Mouse (Mus musculus): ENCODE results near the gene Inpp5d. TPM values are rescaled to one million over a fixed set of nuclear protein-coding genes. Genes with fewer than 3 reads are reported as not detected.
"Not testable (repeated sequence)": the region's sequence is repeated elsewhere in the genome, so short reads cannot be mapped to it uniquely, and the experiment has no call there.

The Inpp5d gene
- total RNA-seq, 2 experiments from 2014 or later, result 73.5 to 104 TPM

DNA sequence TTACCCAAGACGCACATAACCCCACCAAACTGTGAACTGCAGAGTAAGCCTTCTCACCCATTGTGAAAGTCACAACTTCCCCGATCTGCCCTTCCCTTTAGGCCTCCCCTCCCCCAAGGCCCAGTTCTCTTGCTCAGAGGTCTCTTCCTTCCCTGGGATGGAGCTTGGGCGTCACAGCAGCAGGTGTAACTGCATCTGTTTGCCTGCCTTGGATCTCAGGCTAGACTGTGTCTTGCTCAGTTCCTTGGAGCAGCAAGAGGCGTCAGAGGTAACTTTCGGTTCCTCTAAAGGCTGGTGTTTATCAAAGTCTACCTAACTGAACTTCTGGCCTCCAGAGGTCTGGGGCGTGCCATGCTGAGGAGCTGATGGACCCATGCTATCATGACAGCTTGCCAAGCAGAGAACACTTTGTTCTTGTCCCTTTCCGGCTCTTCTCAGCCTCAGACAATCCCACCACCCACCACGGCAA lies 30.5 kb downstream of the Inpp5d start:
- peak; percentile 80 for ATAC-seq (replicated peaks; ENCODE audit: poor library complexity, severe bottlenecking)

GRCm38 (mm10) chr1:87651436-87651835 lies 31.3 kb downstream of the Inpp5d start:
- 0 out of 2 replicates have a peak, but pooled peaks have one; percentile 5 for ATAC-seq (replicated peaks; ENCODE audit: poor library complexity, severe bottlenecking)

- no peak for ATAC-seq (replicated peaks; ENCODE audit: poor library complexity, severe bottlenecking)
Measured at GRCm38 (mm10) chr1:87655101-87655500, 35.0 kb downstream of the Inpp5d start.

DNA sequence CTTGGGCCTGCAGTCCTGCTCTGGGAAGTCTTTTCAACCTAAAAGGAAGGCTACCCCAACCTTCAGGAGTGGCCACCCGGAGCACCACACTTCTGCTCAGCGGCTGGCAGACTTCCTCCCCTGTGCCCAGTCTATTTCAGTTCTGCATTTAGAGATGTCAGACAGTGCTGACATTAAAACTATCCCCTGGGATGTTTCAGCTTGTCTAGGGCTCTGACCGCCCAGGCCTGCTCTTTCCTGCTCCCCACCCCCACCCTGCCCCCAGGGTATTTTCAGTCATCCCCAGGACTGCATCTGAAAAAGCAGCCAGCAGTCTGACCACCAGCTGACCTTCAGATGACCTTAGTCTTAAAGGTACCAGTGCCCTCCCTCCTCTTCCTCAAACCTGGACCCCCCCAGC lies 38.0 kb downstream of the Inpp5d start:
- peak; percentile 59 for ATAC-seq (replicated peaks; ENCODE audit: poor library complexity, severe bottlenecking)

DNA sequence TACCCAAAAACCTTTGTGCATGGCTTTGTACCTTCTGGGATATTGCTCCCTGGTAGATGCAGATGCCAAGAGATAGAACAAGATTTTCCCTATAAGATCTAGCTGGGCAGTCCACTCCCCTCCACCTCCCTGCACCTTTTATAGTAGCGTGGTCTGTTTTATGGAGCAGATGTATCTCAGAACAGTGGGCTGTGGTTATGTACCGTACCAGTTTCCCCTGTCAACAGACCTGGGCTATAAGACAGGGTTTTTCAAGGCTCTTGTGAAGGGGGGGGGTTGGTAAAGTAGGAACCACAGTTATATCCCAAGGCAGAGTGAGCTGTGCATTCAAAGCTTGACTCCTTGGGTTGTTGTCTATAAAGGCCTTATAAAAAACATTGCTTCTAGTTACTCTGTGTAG lies 38.4 kb downstream of the Inpp5d start:
- ATAC-seq (replicated peaks; ENCODE audit: poor library complexity, severe bottlenecking), result no peak

DNA sequence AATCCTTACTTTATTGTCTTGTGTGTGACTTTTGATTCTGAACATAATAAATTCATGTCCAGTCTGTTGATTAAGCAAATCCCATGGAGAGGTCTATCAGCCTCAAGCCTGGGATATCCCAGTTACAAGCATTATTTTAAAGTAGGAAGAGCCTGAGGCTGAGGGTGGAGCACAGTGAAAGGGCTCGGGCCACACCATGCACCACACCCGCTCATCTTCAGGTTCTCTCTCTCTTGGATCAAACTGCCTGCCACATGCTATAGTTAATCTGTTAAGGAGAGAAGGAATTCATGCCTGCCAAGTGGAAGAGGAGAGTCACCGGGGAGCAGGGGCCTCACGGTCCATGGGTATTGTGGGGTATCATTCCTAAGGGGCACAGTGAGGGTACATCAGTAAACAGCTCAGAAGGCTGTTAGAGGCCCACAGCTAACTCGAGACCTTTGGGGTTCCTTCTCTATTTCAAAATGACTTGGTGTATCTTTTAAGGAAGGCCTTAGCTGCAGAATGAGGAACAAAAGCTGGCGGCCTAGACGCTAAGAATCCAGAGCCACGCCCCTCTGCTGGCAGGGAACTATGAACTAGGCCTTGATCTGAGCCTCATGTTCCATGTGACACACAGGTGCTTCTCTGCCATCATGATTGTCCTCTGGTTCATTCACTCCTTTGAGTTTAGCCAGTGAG lies 39.0 kb downstream of the Inpp5d start:
- peak; percentile 81 for ATAC-seq (replicated peaks; ENCODE audit: poor library complexity, severe bottlenecking)

DNA sequence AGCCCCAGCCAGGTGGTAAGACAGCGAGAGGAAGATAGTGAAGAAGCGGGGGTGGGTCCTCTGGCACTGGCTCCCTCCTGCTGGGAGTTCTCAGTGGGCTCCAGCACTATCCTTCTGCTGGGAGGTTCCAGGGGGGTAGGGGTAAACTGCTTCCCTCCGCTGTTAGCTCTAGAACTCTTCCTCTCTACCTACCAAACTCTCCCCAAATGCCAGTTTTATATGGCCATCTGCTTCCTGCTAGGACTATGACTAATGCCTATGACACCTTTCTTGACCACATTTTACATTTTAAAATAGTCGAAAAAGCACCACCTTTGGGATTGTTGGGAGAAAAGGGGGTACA lies 39.5 kb downstream of the Inpp5d start:
- ATAC-seq (replicated peaks; ENCODE audit: poor library complexity, severe bottlenecking), result peak; percentile 23

GRCm38 (mm10) chr1:87660740-87661139 lies 40.6 kb downstream of the Inpp5d start:
- no peak for ATAC-seq (replicated peaks; ENCODE audit: poor library complexity, severe bottlenecking)

GRCm38 (mm10) chr1:87663992-87664391 lies 43.9 kb downstream of the Inpp5d start:
- ATAC-seq (replicated peaks; ENCODE audit: poor library complexity, severe bottlenecking), result no peak

GRCm38 (mm10) chr1:87667006-87667405 lies 46.9 kb downstream of the Inpp5d start:
- no peak for ATAC-seq (replicated peaks; ENCODE audit: poor library complexity, severe bottlenecking)

DNA sequence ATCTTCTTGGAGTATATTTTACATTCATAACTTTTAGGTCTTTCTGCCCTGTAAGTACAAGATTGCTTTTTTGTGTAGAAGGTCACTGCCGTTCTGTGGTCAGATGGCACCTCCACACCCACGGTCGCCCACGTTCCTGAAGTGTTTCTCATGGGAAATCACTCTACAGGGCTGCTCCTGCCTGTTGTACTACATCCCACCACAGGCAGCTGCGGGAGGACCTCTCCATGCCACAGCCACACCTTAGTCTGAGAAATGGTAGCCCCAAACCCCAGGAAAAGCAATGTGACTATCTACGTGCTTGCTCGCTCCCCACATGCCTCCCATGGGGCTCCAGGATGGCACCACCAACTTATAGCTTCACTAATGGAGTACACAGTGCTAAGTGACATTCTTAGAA lies 48.2 kb downstream of the Inpp5d start:
- ATAC-seq (replicated peaks; ENCODE audit: poor library complexity, severe bottlenecking), result no peak

- ATAC-seq (replicated peaks; ENCODE audit: poor library complexity, severe bottlenecking), result no peak
Measured at GRCm38 (mm10) chr1:87671483-87671882, 51.4 kb downstream of the Inpp5d start.

GRCm38 (mm10) chr1:87673822-87674604 lies 53.9 kb downstream of the Inpp5d start:
- no peak for ATAC-seq (replicated peaks; ENCODE audit: poor library complexity, severe bottlenecking)

DNA sequence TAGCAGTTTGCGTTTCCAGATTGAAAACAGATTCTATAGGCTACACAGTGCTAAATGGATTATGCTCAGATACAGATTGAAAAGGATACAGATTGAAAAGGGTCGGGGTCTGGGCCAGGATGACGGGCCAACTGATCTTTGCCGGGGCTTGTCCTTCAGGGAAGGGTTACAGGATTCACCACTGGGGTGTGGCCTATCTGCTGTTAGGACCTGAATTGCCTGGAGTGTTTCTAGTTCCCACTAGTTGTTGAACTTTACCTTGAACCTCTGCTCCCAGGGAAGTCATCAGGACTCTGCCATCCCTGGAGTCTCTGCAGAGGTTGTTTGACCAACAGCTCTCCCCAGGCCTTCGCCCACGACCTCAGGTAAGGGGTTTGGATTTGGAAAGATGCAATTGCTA lies 55.9 kb downstream of the Inpp5d start:
- no peak for ATAC-seq (replicated peaks; ENCODE audit: poor library complexity, severe bottlenecking)

- no peak for ATAC-seq (replicated peaks; ENCODE audit: poor library complexity, severe bottlenecking)
Measured at GRCm38 (mm10) chr1:87679089-87679488, 59.0 kb downstream of the Inpp5d start.

- no peak for ATAC-seq (replicated peaks; ENCODE audit: poor library complexity, severe bottlenecking)
Measured at GRCm38 (mm10) chr1:87680950-87681349, 60.8 kb downstream of the Inpp5d start.

- ATAC-seq (replicated peaks; ENCODE audit: poor library complexity, severe bottlenecking), result not testable (repeated sequence)
Measured at GRCm38 (mm10) chr1:87682473-87682872, 62.4 kb downstream of the Inpp5d start.

- ATAC-seq (replicated peaks; ENCODE audit: poor library complexity, severe bottlenecking), result no peak
Measured at GRCm38 (mm10) chr1:87684071-87684470, 64.0 kb downstream of the Inpp5d start.

GRCm38 (mm10) chr1:87684791-87685190 lies 64.7 kb downstream of the Inpp5d start:
- ATAC-seq (replicated peaks; ENCODE audit: poor library complexity, severe bottlenecking), result no peak

DNA sequence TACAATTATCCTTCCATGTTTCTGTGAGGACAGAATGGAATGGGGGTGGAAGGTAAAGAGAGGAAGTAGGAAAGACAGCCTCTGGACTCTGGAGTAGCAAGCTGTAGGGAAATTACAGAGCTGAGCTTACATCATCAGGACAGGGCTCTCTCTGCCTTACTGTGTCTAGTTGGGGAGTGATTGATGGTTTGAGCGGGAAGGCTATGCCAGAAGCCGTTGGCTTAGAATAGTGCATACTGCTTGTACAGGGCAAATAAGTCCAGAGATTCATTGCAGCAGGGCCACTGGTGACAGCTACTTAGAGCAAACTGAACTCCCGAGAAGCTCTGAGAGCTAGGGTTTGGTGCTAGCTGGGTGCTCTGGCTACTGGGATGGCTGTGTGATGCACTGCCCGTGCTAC lies 66.2 kb downstream of the Inpp5d start:
- no peak for ATAC-seq (replicated peaks; ENCODE audit: poor library complexity, severe bottlenecking)

DNA sequence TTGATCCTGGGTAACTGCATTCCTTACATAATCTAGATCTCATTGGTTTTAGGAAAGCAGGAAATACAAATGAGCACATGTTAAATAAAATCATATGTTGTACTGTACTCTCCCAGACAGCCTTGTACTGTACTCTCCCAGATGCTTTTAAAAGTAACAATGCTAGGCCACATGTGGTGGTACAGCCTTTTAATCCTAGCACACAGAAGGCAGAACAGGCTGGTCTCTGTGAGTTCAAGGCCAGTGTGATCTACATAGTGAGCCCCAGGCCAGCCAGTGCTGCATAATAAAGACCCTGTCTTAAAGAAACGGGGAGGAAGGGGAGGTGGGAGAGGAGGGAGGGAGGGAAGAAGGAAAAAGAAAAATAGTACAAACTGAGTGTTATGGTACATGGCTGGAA lies 66.9 kb downstream of the Inpp5d start:
- no peak for ATAC-seq (replicated peaks; ENCODE audit: poor library complexity, severe bottlenecking)

Data from granulocyte monocyte progenitor cell, adult 5-6 weeks (primary cell).